Mouse (Mus musculus) gastrocnemius, adult 8-10 months (tissue): ENCODE data around the gene Trak1. TPM values are rescaled to one million over a fixed set of nuclear protein-coding genes. Genes with fewer than 3 reads are reported as not detected.

Experiments used
- DNase-seq, 2 experiments: peaks; one replicate each; pipeline ENCODE4 v3.0.0; 2022; ENCODE audit warnings: low spot score in 2 of 2
- total RNA-seq, 4 experiments: library from RNA; stranded (reverse); gene quantifications; 2 replicates each; pipeline ENCODE4 v1.2.4; 2022

The Trak1 gene
- total RNA-seq, 4 experiments from 2014 or later = 133 to 200 (median 169) TPM

DNA sequence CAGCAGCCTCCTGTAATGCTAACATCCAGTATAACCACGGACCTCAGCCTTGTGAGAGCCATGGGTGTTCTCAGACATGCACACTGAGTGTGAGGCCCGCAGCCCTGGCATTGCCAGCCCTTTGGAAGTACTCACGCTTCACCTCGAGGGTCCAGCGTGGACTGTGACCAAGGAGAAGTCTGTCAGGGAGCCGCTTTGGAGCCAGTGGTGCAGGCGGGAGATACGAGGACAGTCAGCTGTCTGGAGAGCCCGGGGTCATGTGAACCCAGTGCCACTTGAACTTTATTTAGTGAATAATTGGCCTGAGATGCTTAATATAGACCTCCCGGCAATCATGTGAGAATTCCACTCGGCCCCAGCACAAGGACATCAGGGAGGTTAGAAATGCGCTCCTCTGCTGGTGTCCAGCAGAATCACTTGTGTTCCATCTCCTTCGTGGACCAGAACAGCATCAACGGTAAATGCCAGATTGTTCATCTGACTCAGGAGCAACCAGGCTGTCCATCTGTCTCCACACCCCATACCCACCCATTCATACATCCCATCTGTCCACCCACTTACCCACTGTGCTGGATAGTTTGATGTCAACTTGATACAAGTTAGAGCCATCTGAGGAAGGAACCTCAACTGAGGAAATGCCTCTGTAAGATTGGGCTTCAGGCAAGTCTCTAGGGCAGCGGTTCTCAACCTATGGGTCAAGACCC is 48.3 kb downstream of the Trak1 start:
- peak in 1 of 2 experiments; percentile 66 for DNase-seq

DNA sequence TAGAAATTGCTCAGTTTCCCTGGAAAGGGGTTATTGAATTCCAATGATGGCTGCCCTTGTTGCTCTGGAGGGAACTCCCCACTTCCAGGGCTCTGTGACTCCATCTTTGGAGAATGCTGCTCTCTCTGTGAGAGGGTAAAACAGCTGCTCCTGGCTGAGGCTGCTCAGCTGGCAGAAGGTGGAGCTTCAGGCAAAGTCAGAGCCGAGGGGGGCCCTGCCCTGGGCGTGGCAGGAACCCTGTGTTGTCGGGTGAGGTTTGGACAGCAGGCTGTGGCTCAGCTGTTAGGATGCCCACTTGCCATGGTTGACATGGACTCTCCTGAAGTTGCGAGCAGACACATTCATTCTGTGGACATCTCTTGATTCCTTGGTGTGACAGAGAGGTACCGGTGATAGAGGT is 49.3 kb downstream of the Trak1 start:
- DNase-seq = no peak

- DNase-seq = peak; percentile 69 to 73
Observed at GRCm38 (mm10) chr9:121347981-121348380, 50.7 kb downstream of the Trak1 start.

GRCm38 (mm10) chr9:121348476-121348875 is 51.2 kb downstream of the Trak1 start:
- no peak for DNase-seq

DNA sequence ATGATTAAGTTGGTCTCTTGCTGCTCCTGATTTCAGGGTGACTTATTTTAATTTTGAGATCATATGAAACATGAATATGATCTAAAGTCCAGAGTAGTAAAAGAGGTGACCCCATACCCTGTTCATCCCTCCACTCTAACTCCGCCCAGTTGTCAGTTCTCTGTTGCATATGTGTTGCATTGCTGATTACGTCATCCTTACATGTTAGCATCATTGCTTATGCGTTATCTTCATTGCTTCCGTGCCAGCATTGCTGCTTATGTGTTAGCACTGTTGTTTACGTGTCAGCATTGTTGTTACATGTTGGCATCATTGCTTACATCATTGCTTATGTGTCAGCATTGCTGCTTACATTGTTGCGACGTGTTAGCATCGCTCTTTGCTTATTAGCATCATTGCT is 51.8 kb downstream of the Trak1 start:
- no peak for DNase-seq

DNA sequence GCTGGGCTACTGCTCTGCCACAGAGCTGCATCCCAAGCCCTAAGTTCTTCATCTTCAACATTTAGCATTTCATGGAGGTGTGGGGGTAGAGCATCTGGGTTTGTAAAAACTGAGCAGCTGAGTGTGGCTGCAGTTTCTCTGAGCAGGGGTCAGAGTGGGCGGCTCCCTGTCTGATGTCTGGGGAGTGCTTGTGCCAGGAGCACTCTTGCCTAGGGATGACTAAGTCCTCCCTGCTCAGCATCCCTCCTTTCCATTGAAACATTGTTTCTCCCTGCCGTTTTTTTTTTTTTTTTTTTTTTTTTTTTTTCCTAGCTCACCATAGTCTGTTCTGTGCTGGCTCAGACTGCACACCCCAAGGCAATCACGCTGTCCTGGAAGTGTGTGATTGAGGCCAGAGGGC is 53.3 kb downstream of the Trak1 start:
- no peak for DNase-seq

- DNase-seq = no peak
Observed at GRCm38 (mm10) chr9:121351388-121352078, 54.2 kb downstream of the Trak1 start.

DNA sequence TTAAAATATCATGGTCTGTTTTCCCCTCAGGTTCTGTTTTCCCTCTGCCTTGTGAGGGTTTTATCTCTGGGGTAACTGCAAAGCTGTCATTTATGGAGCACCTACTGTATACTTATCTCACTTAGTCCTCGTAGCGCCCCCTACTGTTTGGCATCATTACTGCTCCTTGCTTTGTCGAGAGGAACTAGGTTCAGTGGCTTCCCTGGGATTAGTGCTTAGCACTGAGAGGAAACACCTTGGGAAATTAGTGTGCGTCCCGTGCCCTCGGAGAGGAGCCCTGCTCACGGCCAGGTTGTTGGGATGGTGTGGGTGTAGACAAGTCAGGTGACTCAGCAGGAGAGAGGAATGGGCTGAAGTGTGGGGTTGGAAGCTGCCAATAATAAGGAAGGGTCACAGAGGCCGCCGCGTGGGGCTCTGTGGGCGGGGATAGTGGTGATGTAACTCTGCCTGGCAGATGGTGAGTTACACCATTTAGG is 54.9 kb downstream of the Trak1 start:
- DNase-seq = no peak

DNA sequence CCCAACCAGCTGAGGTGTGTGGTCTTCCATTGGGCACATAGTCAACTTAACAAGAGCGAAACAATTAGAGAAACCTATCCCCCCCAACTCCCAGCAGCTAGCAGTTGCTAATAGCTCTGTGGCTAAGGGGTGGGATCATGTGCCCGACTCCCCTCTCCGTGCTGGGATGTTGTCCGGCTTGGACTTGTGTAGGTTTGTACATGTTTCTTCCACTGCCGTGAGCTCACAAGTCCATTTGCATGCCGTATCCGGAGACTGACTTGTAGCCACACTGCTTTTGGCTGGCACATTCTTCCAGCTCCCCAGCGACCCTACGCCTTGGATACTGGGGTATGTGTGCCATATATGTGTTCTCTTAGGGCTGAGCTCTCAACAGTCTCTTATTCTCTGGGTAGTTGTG is 55.4 kb downstream of the Trak1 start:
- no peak for DNase-seq

GRCm38 (mm10) chr9:121354792-121355390 is 57.6 kb downstream of the Trak1 start:
- peak in 1 of 2 experiments; percentile 48 for DNase-seq

- peak; percentile 67 to 81 for DNase-seq
Observed at GRCm38 (mm10) chr9:121355431-121356141, 58.3 kb downstream of the Trak1 start.

GRCm38 (mm10) chr9:121357102-121357501 is 59.8 kb downstream of the Trak1 start:
- DNase-seq = no peak

DNA sequence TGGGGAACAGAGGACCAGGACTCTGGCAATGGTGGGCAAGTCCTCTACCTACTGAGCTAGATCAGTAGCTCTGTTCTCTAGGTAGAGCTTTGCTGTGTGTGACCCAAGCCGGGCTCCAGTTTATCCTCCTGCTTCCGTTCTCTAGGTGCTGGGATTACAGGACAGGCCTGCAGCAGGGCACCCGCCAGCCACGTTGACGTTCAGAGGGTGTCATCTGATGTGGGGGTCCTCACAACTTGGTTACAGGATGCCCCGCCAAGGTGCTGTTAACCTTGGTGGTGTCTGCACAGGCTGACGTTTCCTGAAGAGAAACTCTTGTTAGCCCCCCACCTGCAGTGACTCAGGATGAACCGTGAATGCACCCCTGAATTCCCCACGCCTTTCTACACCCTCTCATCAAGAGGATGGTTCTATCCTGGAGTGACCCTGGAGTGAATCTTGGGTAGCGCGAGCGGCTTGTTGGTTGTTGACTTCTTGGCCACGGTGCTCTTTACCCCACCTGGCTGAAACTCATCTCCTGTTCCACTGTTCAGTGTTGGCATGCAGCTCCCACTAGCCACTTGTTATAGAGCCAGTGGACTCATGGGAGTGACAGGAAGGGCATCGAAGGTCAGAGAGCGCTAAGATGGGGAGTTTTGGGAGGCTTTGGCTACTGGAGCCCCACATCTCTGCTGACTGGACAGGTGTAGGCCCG is 60.4 kb downstream of the Trak1 start:
- DNase-seq = no peak

DNA sequence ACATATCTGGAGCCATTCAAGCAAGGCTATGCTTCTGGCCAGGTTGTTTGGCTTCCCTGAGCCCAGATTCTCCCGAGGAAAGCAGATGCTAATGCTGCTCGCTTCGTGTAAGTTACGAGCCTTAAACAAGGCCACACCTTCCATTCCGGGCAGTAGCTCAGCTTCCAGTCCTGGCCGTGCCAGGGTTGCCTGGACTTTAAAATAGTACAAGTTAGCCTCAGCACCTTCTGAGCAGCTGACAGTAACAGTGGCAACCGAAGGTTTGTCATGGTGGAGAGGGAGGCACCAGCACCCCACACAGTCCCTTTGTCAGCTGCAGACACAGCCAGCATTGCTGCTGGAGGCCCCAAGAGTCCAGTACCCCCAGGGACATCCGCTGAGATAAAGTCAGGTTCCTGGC is 61.1 kb downstream of the Trak1 start:
- DNase-seq = peak in 1 of 2 experiments; percentile 72

- no peak for DNase-seq
Observed at GRCm38 (mm10) chr9:121359266-121359972, 62.1 kb downstream of the Trak1 start.

GRCm38 (mm10) chr9:121360327-121360954 is 63.1 kb downstream of the Trak1 start:
- no peak for DNase-seq

- no peak for DNase-seq
Observed at GRCm38 (mm10) chr9:121361010-121361409, 63.7 kb downstream of the Trak1 start.

DNA sequence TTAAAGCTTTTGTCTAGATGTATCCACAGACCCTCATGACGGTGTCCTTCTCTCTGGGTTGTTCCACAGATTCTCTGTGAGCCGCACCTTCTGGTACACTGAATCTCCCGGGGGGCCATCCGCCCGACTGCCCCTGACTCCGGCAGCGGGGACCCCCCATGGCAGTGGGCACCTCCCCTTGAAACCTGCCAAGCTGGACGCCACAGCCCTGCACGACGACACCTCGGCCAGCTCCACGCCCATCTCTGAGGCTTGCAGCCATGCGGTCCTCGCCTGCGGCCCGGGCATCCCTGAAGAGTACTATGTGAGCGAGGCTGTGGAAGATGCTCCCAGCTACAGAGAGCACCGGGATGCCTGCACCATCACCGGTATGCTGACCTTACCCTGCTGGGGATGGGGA is 66.6 kb downstream of the Trak1 start:
- DNase-seq = no peak

GRCm38 (mm10) chr9:121366135-121366863 is 69.0 kb downstream of the Trak1 start:
- DNase-seq = peak in 1 of 2 experiments; percentile 59
